ENCODE assay signal across 10 mouse cellular contexts in the genomic region with DNA sequence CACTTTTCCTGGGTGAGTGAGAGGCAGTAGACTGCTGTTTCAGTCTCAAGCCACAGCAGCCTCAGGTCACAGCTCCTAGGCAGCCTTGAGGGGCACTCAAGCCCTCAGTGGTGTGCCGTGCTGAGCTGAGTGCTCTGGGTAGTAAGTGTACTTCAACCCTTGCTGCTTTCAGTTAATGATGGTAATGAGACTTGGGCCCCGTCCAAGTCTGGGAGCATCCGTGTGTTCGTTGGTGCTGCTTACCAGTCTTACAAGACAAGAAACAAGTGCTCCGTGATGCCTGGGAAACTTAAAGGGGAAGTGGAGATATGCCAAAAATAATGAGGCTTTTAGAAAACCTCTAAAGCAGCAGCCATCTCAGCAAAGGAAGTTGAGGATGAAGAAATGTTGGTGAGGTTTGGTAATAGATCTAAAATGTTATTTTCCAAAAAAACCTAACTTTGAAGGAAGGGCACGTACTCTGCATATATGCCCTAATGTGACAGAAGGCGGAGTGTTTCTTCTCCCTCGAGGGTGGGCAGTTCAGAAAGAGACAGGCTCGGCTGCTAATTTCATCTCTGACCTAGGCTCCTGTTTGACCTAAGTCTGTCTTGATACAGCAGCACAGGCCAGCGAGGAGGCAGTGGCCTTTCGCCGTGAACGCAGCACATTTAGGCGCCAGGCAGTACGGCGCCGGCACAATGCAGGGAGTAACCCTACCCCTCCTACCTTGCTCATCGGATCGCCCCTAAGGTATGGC.
DNase-seq lines count a peak whose midpoint lies in the region; ATAC-seq lines count a peak whose summit lies in the region.
"Had no signal": no experiment of that assay in that cellular context is flagged by ENCODE, and none has a peak within 500 bp of the region (broad histone marks: within the 10 kb centered on the region; RNA-seq: fewer than 3 reads in every experiment).

No protein-coding gene starts in this region.

- DNase-seq in frontal cortex, postnatal 14 days (ENCODE audit: low spot score in 2 of 2), result no peak
- peak; percentile 77 to 85 for DNase-seq in kidney, postnatal 25 days
- DNase-seq in right cerebral cortex, adult 2 months (ENCODE audit: low spot score in 2 of 2), result no peak
- no peak for DNase-seq in adrenal gland, adult 18-20 months (ENCODE audit: low spot score in 2 of 2)
- DNase-seq: gastrocnemius, postnatal 36 days had no signal

- 0 out of 2 replicates have a peak, but pooled peaks have one; percentile 21 for ATAC-seq in frontal cortex, adult (ENCODE audit: low TSS enrichment)
- ATAC-seq in neural tube, embryonic 14.5 days (ENCODE audit: low read depth), result peak; percentile 41; the same call in 1 of the 2 replicates
- no peak for ATAC-seq in neural tube, embryonic 15.5 days (ENCODE audit: low FRiP score)
- peak; percentile 47; the same call in 1 of the 2 replicates for ATAC-seq in stomach, embryonic 15.5 days (ENCODE audit: insufficient read depth, low FRiP score, low read depth)

- no peaks in the 10 kb centered on the region for H3K27me3 ChIP-seq in neural tube, embryonic 14.5 days (ENCODE audit: control insufficient read depth, insufficient read depth, low read length)
- no peaks in the 10 kb centered on the region for H3K27me3 ChIP-seq in neural tube, embryonic 15.5 days (replicated peaks)
- no peaks in the 10 kb centered on the region for H3K27me3 ChIP-seq in stomach, embryonic 15.5 days (replicated peaks)
- H3K27me3 ChIP-seq: limb, embryonic 13.5 days had no signal

- no peak overlapping the region for H3K4me2 ChIP-seq in neural tube, embryonic 14.5 days (ENCODE audit: low read depth, low read length)
- H3K4me2 ChIP-seq in neural tube, embryonic 15.5 days, result no peak overlapping the region
- no peak overlapping the region for H3K4me2 ChIP-seq in stomach, embryonic 15.5 days
- H3K4me2 ChIP-seq: limb, embryonic 13.5 days had no signal

- H3K27ac ChIP-seq in neural tube, embryonic 14.5 days (ENCODE audit: low read depth, low read length), result no peak overlapping the region
- no peak overlapping the region for H3K27ac ChIP-seq in neural tube, embryonic 15.5 days (replicated peaks)
- H3K27ac ChIP-seq in stomach, embryonic 15.5 days, result peak overlapping the region; percentile 46
- H3K27ac ChIP-seq: limb, embryonic 13.5 days had no signal

- H3K9ac ChIP-seq in neural tube, embryonic 14.5 days (replicated peaks; ENCODE audit: low read depth, low read length), result no peak overlapping the region
- H3K9ac ChIP-seq in neural tube, embryonic 15.5 days (replicated peaks), result no peak overlapping the region
- no peak overlapping the region for H3K9ac ChIP-seq in stomach, embryonic 15.5 days
- H3K9ac ChIP-seq: limb, embryonic 13.5 days had no signal

- WGBS in neural tube, embryonic 14.5 days, result 77% methylated on average over 19 of the region's 19 CpGs
- 72% methylated on average over 19 of the region's 19 CpGs for WGBS in neural tube, embryonic 15.5 days
- 62% methylated on average over 19 of the region's 19 CpGs for WGBS in stomach, embryonic 15.5 days

- H3K9me3 ChIP-seq in neural tube, embryonic 14.5 days (ENCODE audit: control insufficient read depth, low read length), result no peaks in the 10 kb centered on the region
- H3K9me3 ChIP-seq in neural tube, embryonic 15.5 days (replicated peaks), result no peaks in the 10 kb centered on the region
- no peaks in the 10 kb centered on the region for H3K9me3 ChIP-seq in stomach, embryonic 15.5 days
- H3K9me3 ChIP-seq: limb, embryonic 13.5 days had no signal

- H3K4me1 ChIP-seq in neural tube, embryonic 14.5 days (ENCODE audit: control insufficient read depth, insufficient read depth, low read length), result 0 out of 2 replicates have a peak, but pooled peaks cover 5% of the 10 kb centered on the region
- H3K4me1 ChIP-seq in neural tube, embryonic 15.5 days, result peaks cover 13% of the 10 kb centered on the region
- peaks cover 9% of the 10 kb centered on the region; the same call in 1 of the 2 replicates for H3K4me1 ChIP-seq in stomach, embryonic 15.5 days

- no peaks in the 10 kb centered on the region for H3K36me3 ChIP-seq in neural tube, embryonic 14.5 days (ENCODE audit: control insufficient read depth, insufficient read depth, low read length)
- no peaks in the 10 kb centered on the region for H3K36me3 ChIP-seq in neural tube, embryonic 15.5 days
- no peaks in the 10 kb centered on the region for H3K36me3 ChIP-seq in stomach, embryonic 15.5 days
- H3K36me3 ChIP-seq: limb, embryonic 13.5 days had no signal

- H3K4me3 ChIP-seq in neural tube, embryonic 14.5 days (ENCODE audit: low read depth, low read length), result no peak overlapping the region
- H3K4me3 ChIP-seq in neural tube, embryonic 15.5 days (replicated peaks), result no peak overlapping the region
- H3K4me3 ChIP-seq in stomach, embryonic 15.5 days (replicated peaks), result no peak overlapping the region
- H3K4me3 ChIP-seq: limb, embryonic 13.5 days had no signal

Comparison
In these comparisons a context has a peak if more than half of its experiments do, and no peak if none do; other contexts are left out.
1. DNase-seq: peak in kidney, postnatal 25 days (2 of 2); none in frontal cortex, postnatal 14 days (0 of 2), right cerebral cortex, adult 2 months (0 of 2) and adrenal gland, adult 18-20 months (0 of 2).